Mouse (Mus musculus) spleen, postnatal 14 days (tissue): ENCODE data around the gene Fgfr3.

ENCODE experiments used
- DNase-seq, 2 experiments: peaks; one replicate each; pipeline ENCODE4 v3.0.0; 2021 to 2022; ENCODE audit warnings: low spot score in 2 of 2

The Fgfr3 gene

DNA sequence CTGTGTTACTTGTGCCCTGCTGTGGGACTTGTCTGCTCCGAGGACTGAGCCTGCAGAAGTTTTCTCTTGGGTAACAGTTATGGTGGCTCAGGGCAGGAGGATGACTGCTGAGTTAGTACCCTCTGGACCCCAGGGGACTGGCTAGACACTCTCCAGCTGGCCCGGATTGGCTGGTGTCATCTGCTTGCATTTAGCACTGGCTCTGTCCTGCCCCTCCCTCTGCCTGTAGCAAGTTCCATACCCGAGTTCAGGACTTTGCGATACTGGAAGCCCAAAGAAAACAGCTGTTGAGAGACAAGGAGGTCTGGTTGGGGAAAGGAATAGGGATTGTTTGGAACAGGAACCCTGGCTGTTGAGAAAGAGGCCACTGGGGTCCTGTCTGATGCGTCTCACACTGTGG lies 9.0 kb downstream of the Fgfr3 start:
- DNase-seq, result no peak

- no peak for DNase-seq
These were observed 9.6 kb downstream of the Fgfr3 start for GRCm38 (mm10) chr5:33731051-33731450.

- DNase-seq, result no peak
These were observed 12.4 kb downstream of the Fgfr3 start for GRCm38 (mm10) chr5:33733837-33734236.

DNA sequence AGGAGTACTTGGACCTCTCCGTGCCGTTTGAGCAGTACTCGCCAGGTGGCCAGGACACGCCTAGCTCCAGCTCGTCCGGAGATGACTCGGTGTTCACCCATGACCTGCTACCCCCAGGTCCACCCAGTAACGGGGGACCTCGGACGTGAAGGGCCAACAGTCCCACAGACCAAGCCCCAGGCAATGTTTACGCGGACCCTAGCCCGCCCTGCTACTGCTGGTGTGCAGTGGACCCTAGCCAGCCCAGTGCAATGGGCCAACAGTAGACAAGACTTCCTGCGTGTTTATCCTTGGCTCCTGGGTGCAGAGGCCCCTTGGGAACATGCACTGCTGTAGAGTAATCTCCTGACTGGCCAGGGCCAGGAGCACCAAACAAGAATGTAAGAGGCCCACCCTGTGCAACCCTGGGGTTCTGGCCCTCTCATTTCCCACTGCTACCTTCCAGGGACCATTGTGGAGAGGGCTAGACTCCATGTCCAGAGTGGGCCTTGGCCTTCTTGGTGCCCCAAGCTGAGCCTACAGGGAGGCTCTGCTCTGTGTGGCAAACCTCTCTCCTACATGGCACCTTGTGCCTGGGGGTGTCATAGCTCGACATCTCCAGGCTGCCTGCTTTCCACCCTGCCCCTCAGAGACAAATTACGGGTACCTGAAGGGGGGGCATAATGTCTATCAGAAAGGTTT lies 14.1 kb downstream of the Fgfr3 start:
- no peak for DNase-seq

GRCm38 (mm10) chr5:33736230-33736629 lies 14.8 kb downstream of the Fgfr3 start:
- DNase-seq, result no peak

DNA sequence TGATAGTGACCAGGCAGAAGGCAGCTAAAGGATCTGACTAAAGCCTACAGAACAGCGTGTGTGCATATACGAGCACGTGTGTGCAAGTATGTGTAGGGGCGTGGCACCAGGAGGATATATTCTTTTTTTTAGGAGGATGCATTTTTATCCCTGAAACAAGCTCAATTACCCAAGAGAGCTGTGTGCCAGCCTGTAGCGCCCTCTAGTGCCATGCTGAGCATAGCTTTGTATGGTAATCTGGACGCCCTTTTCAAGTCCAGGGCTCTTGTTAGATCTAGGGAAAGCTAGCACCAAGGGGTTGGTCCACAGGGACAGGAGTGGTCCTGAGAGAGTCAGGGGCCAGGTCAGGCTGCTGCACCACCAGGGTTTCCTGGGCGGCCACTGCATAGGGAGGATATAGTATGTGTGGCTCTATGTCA lies 16.4 kb downstream of the Fgfr3 start:
- DNase-seq, result peak in 1 of 2 experiments; percentile 36

DNA sequence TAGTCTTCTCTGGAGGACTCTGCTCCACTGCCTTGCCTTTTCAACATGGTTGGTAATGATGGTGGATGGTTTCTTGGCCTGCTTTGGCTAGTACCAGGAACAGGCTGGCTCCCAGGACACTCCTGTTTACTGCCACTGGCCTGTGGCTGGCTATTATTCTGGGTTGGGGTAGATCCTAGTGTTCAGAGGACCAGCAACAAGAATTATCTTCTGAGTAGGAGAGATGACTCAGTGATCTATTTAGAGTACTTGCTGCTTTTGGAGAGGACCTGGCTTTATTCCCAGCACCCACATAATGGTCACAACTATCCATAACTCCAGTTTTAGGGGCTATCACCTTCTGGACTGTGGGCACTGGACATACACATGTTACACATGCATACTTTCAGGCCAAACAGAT lies 16.9 kb downstream of the Fgfr3 start:
- DNase-seq, result no peak

GRCm38 (mm10) chr5:33740548-33740947 lies 19.1 kb downstream of the Fgfr3 start:
- no peak for DNase-seq

DNA sequence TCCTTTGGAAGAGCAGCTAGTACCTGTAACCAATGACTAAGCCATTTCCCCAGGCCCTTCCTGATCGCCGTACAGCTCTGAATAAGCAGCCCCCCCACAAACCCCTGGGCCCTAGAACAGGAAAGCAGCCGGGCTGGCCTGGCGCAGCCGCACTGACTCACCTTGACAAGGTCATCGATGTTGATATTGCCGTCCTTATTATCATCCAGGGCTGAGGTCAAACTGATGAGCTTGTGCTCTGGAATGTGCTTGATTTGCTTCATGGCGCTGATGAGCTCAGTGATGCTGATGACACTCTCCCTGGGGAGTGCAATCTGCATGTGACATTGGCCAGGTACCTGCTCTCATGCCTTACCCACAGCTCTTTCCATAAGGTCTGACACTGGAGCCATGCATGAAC lies 22.0 kb downstream of the Fgfr3 start:
- no peak for DNase-seq

DNA sequence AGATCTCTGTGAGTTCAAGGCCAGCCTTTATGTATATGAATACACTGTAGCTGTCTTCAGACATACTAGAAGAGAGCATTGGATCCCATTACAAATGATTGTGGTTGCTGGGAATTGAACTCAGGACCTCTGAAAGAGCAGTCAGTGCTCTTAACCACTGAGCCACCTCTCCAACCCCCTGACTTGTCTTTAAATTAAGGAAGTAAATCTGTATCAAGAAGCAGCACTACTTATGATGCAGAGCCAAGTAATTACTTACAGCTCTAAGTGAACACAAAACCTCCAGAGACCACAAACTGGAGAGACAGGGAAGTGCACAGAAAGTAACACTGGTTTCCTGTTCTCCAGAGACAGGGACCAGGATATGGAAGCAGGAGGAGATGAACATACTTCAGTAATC lies 55.7 kb downstream of the Fgfr3 start:
- no peak for DNase-seq

DNA sequence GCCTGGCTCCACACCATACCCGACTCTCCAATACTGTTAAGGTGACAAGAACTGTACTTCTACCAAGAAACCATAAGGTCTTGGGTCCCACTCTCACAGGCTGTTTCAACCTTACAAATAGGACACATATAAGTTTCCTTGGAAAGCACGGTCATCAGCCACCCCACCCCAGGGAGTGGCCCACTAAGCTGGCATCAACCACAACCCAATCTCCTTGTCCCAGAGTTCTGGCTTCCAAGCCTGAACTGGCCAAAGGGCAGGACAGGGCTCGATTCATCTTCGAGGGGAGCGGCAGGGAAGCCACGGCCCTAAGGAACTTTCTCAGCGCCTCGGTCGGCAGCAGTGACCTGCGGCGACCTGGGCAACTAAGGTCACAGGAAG lies 60.5 kb downstream of the Fgfr3 start:
- DNase-seq, result no peak

GRCm38 (mm10) chr5:33782345-33782998 lies 61.0 kb downstream of the Fgfr3 start, which contains the start of gene Letm1:
TSS of gene Letm1 (minus strand) at chr5:33782817.
- DNase-seq, result peak; percentile 85 to 91

GRCm38 (mm10) chr5:33782999-33783390 lies 61.5 kb downstream of the Fgfr3 start:
- no peak for DNase-seq
